Mouse (Mus musculus) gastrocnemius, adult 2 months (tissue): ENCODE results near the gene Usp8. TPM values are rescaled to one million over a fixed set of nuclear protein-coding genes. Genes with fewer than 3 reads are reported as not detected.

Source experiments
- DNase-seq: peaks from one replicate; pipeline ENCODE4 v3.0.0; 2022
- H3K27ac ChIP-seq: fragments of 200-600 bp; 2 replicates; pipeline ENCODE4 v1.8.1; 2022; ENCODE audit warnings: mild to moderate bottlenecking
- H3K4me3 ChIP-seq: fragments of 200-600 bp; 2 replicates; pipeline ENCODE4 v1.8.1; 2022; ENCODE audit warnings: mild to moderate bottlenecking, moderate library complexity
- CTCF ChIP-seq: fragments of 200-600 bp; IDR thresholded peaks from 2 replicates; pipeline ENCODE4 v1.8.1; 2022; ENCODE audit warnings: antibody characterized with exemption, mild to moderate bottlenecking, moderate library complexity
- intact Hi-C: fragments of 180-260 bp; cut with DNase I; formaldehyde crosslinking; loops from one replicate; pipeline ENCODE4 v1.15.1; 2025
- total RNA-seq, 2 experiments: library from RNA; stranded (reverse); gene quantifications; 2 replicates each; pipeline ENCODE4 v1.2.3; 2021

Gene Usp8
- total RNA-seq, 2 experiments from 2014 or later = 14.8 to 18.9 TPM

- DNase-seq = no peak
- no peak for TF ChIP-seq CTCF
- H3K27ac ChIP-seq = no peak overlapping the region
- H3K4me3 ChIP-seq = no peak overlapping the region
- intact Hi-C loops = loop anchor here (5.0 kb wide), 1 partner anchor 35 kb away; no protein-coding TSS in a partner anchor
These were observed 85.5 kb downstream of the Usp8 start for GRCm38 (mm10) chr2:126792611-126793010.

GRCm38 (mm10) chr2:126795708-126796107, 88.6 kb downstream of the Usp8 start:
- peak; percentile 46 for TF ChIP-seq CTCF
- H3K27ac ChIP-seq = no peak overlapping the region
- no peak overlapping the region for H3K4me3 ChIP-seq
- DNase-seq = no peak
- intact Hi-C loops = loop anchor here (5.0 kb wide), 2 partner anchors 48 to 202 kb away; no protein-coding TSS in a partner anchor

- Histone ChIP-seq H3K27ac (no peak overlapping the region), H3K4me3 (no peak overlapping the region)
- intact Hi-C loops = loop anchor here (5.0 kb wide), 2 partner anchors 51 to 199 kb away; no protein-coding TSS in a partner anchor
- TF ChIP-seq CTCF = no peak
- DNase-seq = no peak
These were observed 91.3 kb downstream of the Usp8 start for GRCm38 (mm10) chr2:126798455-126798854.

- Histone ChIP-seq H3K4me3 (no peak overlapping the region), H3K27ac (no peak overlapping the region)
- no peak for DNase-seq
- TF ChIP-seq CTCF = no peak
- intact Hi-C loops = no loop called here
These were observed 94.9 kb downstream of the Usp8 start for GRCm38 (mm10) chr2:126801980-126802379.

Other genes starting within 250 kb of the Usp8 start
- gene Atp8b4, start 206.7 kb upstream of the Usp8 start, total RNA-seq = under 1 TPM; 0.11 to 0.13 TPM
- not detected for gene Slc27a2, start 154.9 kb upstream of the Usp8 start, total RNA-seq
- 1 to 10 TPM in 1 of 2 experiments, under 1 TPM in 1; 0.15 to 1.0 TPM for gene Hdc, start 88.0 kb upstream of the Usp8 start, total RNA-seq
- 1 to 10 TPM; 5.5 to 8.6 TPM for gene Gabpb1, start 31.0 kb upstream of the Usp8 start, total RNA-seq
- under 1 TPM in 1 of 2 experiments, not detected in 1; 0.18 TPM for gene Usp50, start 76.1 kb downstream of the Usp8 start, total RNA-seq
- 10 to 100 TPM; 24.8 to 29.0 TPM for gene Trpm7, start 168.9 kb downstream of the Usp8 start, total RNA-seq
- 10 to 100 TPM; 61.8 to 68.6 TPM for gene Sppl2a, start 225.9 kb downstream of the Usp8 start, total RNA-seq